Mouse (Mus musculus) MEL (cell line): Measurements from ENCODE around the gene Eral1.

Experiments
- CTCF ChIP-seq, 3 experiments: IDR thresholded peaks in 2 of 3; conservative IDR thresholded peaks in 1 of 3; 2 replicates each; pipeline ENCODE4 v1.5.1; 2011 to 2012; ENCODE audit warnings: low read length in 3 of 3, low read depth in 2 of 3, mild to moderate bottlenecking in 2 of 3, improper control_type of control experiment in 1 of 3, inconsistent platforms in 1 of 3, mixed read lengths in 1 of 3, moderate library complexity in 1 of 3; ENCODE audit not compliant: control insufficient read depth in 1 of 3, insufficient read depth in 1 of 3, poor library complexity in 1 of 3, severe bottlenecking in 1 of 3
- E2F4 ChIP-seq: IDR thresholded peaks from 2 replicates; pipeline ENCODE4 v1.6.1; 2011; ENCODE audit warnings: low read depth, low read length, improper control_type of control experiment, borderline replicate concordance
- EP300 ChIP-seq, 2 experiments: IDR thresholded peaks; 2 replicates each; pipeline ENCODE4 v1.6.1; 2011; ENCODE audit warnings: improper control_type of control experiment in 2 of 2, low read length in 2 of 2, low read depth in 1 of 2, mild to moderate bottlenecking in 1 of 2
- GABPA ChIP-seq: IDR thresholded peaks from 2 replicates; pipeline ENCODE4 v1.6.1; 2012; ENCODE audit warnings: low read depth, mild to moderate bottlenecking, inconsistent platforms, low read length, improper control_type of control experiment, moderate library complexity
- GATA1 ChIP-seq: IDR thresholded peaks from 2 replicates; pipeline ENCODE4 v1.6.1; 2011; ENCODE audit warnings: low read depth, low read length, improper control_type of control experiment
- KAT2A ChIP-seq: conservative IDR thresholded peaks from 2 replicates; pipeline ENCODE4 v1.6.1; 2012; ENCODE audit warnings: low read depth, low read length, improper control_type of control experiment, inconsistent platforms
- POLR2A ChIP-seq, 2 experiments: IDR thresholded peaks; 2 replicates each; pipeline ENCODE4 v1.6.1; 2011 to 2012; ENCODE audit warnings: low read length in 2 of 2, mild to moderate bottlenecking in 2 of 2, control low read depth in 1 of 2, improper control_type of control experiment in 1 of 2, low read depth in 1 of 2, moderate library complexity in 1 of 2; ENCODE audit not compliant: control insufficient read depth in 1 of 2, insufficient read depth in 1 of 2, poor library complexity in 1 of 2

- no peak for TF ChIP-seq EP300 (IDR thresholded peaks at IDR 0.05; ENCODE audit: low read depth in 1 of 2, low read length in 2 of 2)
- no peak for TF ChIP-seq GABPA
- TF ChIP-seq GATA1, result peak; percentile 72
- no peak for TF ChIP-seq CTCF (IDR thresholded peaks at IDR 0.05 in 2 of 3, conservative IDR thresholded peaks at IDR 0.05 in 1 of 3; ENCODE audit: control insufficient read depth in 1 of 3, insufficient read depth in 1 of 3, low read depth in 2 of 3, low read length in 3 of 3, poor library complexity in 1 of 3, severe bottlenecking in 1 of 3)
- TF ChIP-seq KAT2A, result no peak
- no peak for TF ChIP-seq POLR2A (IDR thresholded peaks at IDR 0.05; ENCODE audit: control insufficient read depth in 1 of 2, insufficient read depth in 1 of 2, low read depth in 1 of 2, low read length in 2 of 2, poor library complexity in 1 of 2)
- TF ChIP-seq E2F4, result no peak
Observed at GRCm38 (mm10) chr11:78116146-78116410, 35.9 kb upstream of the Eral1 start.
